Mouse (Mus musculus) heart, adult 2 months (tissue): Measurements from ENCODE around the gene Htra3. TPM values are rescaled to one million over a fixed set of nuclear protein-coding genes. Genes with fewer than 3 reads are reported as not detected.

Experiments used
- DNase-seq, 2 experiments: peaks; one replicate each; pipeline ENCODE4 v3.0.0; 2021
- H3K27ac ChIP-seq: fragments of 200-600 bp; 2 replicates; pipeline ENCODE4 v1.8.1; 2022
- H3K27me3 ChIP-seq: fragments of 200-500 bp; 2 replicates; pipeline ENCODE4 v1.6.1; 2012; ENCODE audit warnings: mild to moderate bottlenecking, low read length, inconsistent platforms, mixed read lengths; ENCODE audit not compliant: control insufficient read depth, insufficient read depth
- H3K36me3 ChIP-seq: fragments of 200-500 bp; 2 replicates; pipeline ENCODE4 v1.6.1; 2012; ENCODE audit warnings: low read length, inconsistent platforms; ENCODE audit not compliant: control insufficient read depth, insufficient read depth
- H3K4me1 ChIP-seq: fragments of 200-500 bp; 2 replicates; pipeline ENCODE4 v1.6.1; 2011; ENCODE audit warnings: low read length; ENCODE audit not compliant: control insufficient read depth, insufficient read depth
- H3K4me3 ChIP-seq: fragments of 200-600 bp; 2 replicates; pipeline ENCODE4 v1.8.1; 2022
- H3K79me2 ChIP-seq: fragments of 200-500 bp; replicated peaks from 2 replicates; pipeline ENCODE4 v1.6.1; 2012; ENCODE audit warnings: mild to moderate bottlenecking, inconsistent platforms, low read length, moderate library complexity, mixed read lengths; ENCODE audit not compliant: control insufficient read depth, insufficient read depth
- H3K9ac ChIP-seq: fragments of 200-500 bp; 2 replicates; pipeline ENCODE4 v1.6.1; 2012; ENCODE audit warnings: low read depth, mild to moderate bottlenecking, control low read depth, inconsistent platforms, low read length, mixed read lengths
- CTCF ChIP-seq: fragments of 200-600 bp; IDR thresholded peaks from 2 replicates; pipeline ENCODE4 v1.8.1; 2022; ENCODE audit warnings: antibody characterized with exemption, mild to moderate bottlenecking, moderate library complexity
- EP300 ChIP-seq: fragments of 200-500 bp; IDR thresholded peaks from 2 replicates; pipeline ENCODE4 v1.6.1; 2011; ENCODE audit warnings: low read depth, low read length, control low read depth; ENCODE audit not compliant: insufficient read depth
- POLR2A ChIP-seq: fragments of 200-500 bp; IDR thresholded peaks from 2 replicates; pipeline ENCODE4 v1.6.1; 2011; ENCODE audit warnings: mild to moderate bottlenecking, low read depth, low read length, control low read depth; ENCODE audit not compliant: insufficient read depth
- WGBS: fragments of 180-500 bp; shearing (Covaris S2); methylation state at CpG from one replicate; pipeline ENCODE4 v1.1.7; 2018; 5-methylcytosine and 5-hydroxymethylcytosine counted together
- intact Hi-C: fragments of 180-260 bp; cut with DNase I; formaldehyde crosslinking; loops from one replicate; pipeline ENCODE4 v1.15.1; 2025
- polyA plus RNA-seq: library from polyadenylated mRNA; depleted of rRNA; stranded (reverse); fragments of >200 nt; gene quantifications from 2 replicates; pipeline ENCODE4 v1.2.3, GENCODE M21; 2012
- total RNA-seq, 2 experiments: library from RNA; stranded (reverse); gene quantifications; 2 replicates each; pipeline ENCODE4 v1.2.3; 2021

The Htra3 gene
- total and polyA plus RNA-seq, 3 experiments: 101 to 130 (median 102) TPM

GRCm38 (mm10) chr5:35723900-35724299 is 44.3 kb upstream of the Htra3 start:
- Histone ChIP-seq H3K27me3 (no peaks in the 10 kb centered on the region), H3K4me1 (peaks cover 20% of the 10 kb centered on the region), H3K27ac (peak overlapping the region; percentile 73; the same call in 1 of the 2 replicates), H3K36me3 (no peaks in the 10 kb centered on the region), H3K4me3 (no peak overlapping the region), H3K79me2 (no peaks in the 10 kb centered on the region), H3K9ac (no peak overlapping the region)
- TF ChIP-seq POLR2A (no peak), CTCF (no peak), EP300 (no peak)
- 72% methylated on average over 5 of the region's 5 CpGs for WGBS
- DNase-seq: no peak
- intact Hi-C loops: no loop called here

GRCm38 (mm10) chr5:35722654-35723053 is 43.1 kb upstream of the Htra3 start:
- 6% methylated on average over 2 of the region's 2 CpGs for WGBS
- peaks cover 20% of the 10 kb centered on the region for H3K4me1 ChIP-seq
- intact Hi-C loops: no loop called here
- H3K4me3 ChIP-seq: no peak overlapping the region
- no peaks in the 10 kb centered on the region for H3K27me3 ChIP-seq
- no peaks in the 10 kb centered on the region for H3K79me2 ChIP-seq
- H3K27ac ChIP-seq: peak overlapping the region; percentile 73
- TF ChIP-seq POLR2A (no peak), EP300 (peak; percentile 48; the same call in 1 of the 2 replicates), CTCF (peak; percentile 37)
- H3K36me3 ChIP-seq: no peaks in the 10 kb centered on the region
- DNase-seq: no peak
- H3K9ac ChIP-seq: no peak overlapping the region

GRCm38 (mm10) chr5:35721933-35722332 is 42.4 kb upstream of the Htra3 start:
- Histone ChIP-seq H3K36me3 (no peaks in the 10 kb centered on the region), H3K4me1 (peaks cover 20% of the 10 kb centered on the region), H3K79me2 (no peaks in the 10 kb centered on the region), H3K27me3 (no peaks in the 10 kb centered on the region), H3K27ac (no peak overlapping the region), H3K9ac (no peak overlapping the region), H3K4me3 (no peak overlapping the region)
- TF ChIP-seq EP300: no peak
- no peak for TF ChIP-seq POLR2A
- no peak for TF ChIP-seq CTCF
- WGBS: 80% methylated on average over 2 of the region's 2 CpGs
- intact Hi-C loops: no loop called here
- no peak for DNase-seq

- Histone ChIP-seq H3K27me3 (no peaks in the 10 kb centered on the region), H3K9ac (no peak overlapping the region), H3K4me1 (peaks cover 18% of the 10 kb centered on the region), H3K79me2 (no peaks in the 10 kb centered on the region), H3K4me3 (no peak overlapping the region), H3K36me3 (no peaks in the 10 kb centered on the region), H3K27ac (no peak overlapping the region)
- TF ChIP-seq EP300 (no peak), CTCF (no peak), POLR2A (no peak)
- no peak for DNase-seq
- intact Hi-C loops: loop anchor here (5.0 kb wide), 1 partner anchor 32 kb away; no protein-coding TSS in a partner anchor
- 87% methylated on average over 1 of the region's 1 CpGs for WGBS
Observed at GRCm38 (mm10) chr5:35719880-35720279, 40.3 kb upstream of the Htra3 start.

GRCm38 (mm10) chr5:35719343-35719742 is 39.8 kb upstream of the Htra3 start:
- no peaks in the 10 kb centered on the region for H3K36me3 ChIP-seq
- peaks cover 18% of the 10 kb centered on the region for H3K4me1 ChIP-seq
- no peaks in the 10 kb centered on the region for H3K27me3 ChIP-seq
- H3K27ac ChIP-seq: no peak overlapping the region
- DNase-seq: no peak
- no peak overlapping the region for H3K4me3 ChIP-seq
- H3K79me2 ChIP-seq: no peaks in the 10 kb centered on the region
- H3K9ac ChIP-seq: no peak overlapping the region
- intact Hi-C loops: loop anchor here (5.0 kb wide), 1 partner anchor 33 kb away; no protein-coding TSS in a partner anchor
- no peak for TF ChIP-seq POLR2A
- no peak for TF ChIP-seq EP300
- TF ChIP-seq CTCF: no peak

GRCm38 (mm10) chr5:35718817-35719216 is 39.2 kb upstream of the Htra3 start:
- intact Hi-C loops: loop anchor here (5.0 kb wide), 1 partner anchor 33 kb away; no protein-coding TSS in a partner anchor
- H3K27ac ChIP-seq: no peak overlapping the region
- H3K27me3 ChIP-seq: no peaks in the 10 kb centered on the region
- no peak overlapping the region for H3K9ac ChIP-seq
- no peak overlapping the region for H3K4me3 ChIP-seq
- H3K79me2 ChIP-seq: no peaks in the 10 kb centered on the region
- peaks cover 16% of the 10 kb centered on the region for H3K4me1 ChIP-seq
- no peak for DNase-seq
- no peaks in the 10 kb centered on the region for H3K36me3 ChIP-seq
- no peak for TF ChIP-seq CTCF
- no peak for TF ChIP-seq POLR2A
- TF ChIP-seq EP300: no peak
- WGBS: 69% methylated on average over 11 of the region's 11 CpGs

GRCm38 (mm10) chr5:35717946-35718345 is 38.4 kb upstream of the Htra3 start:
- 42% methylated on average over 4 of the region's 4 CpGs for WGBS
- peak; percentile 77 for TF ChIP-seq CTCF
- no peak for TF ChIP-seq POLR2A
- no peak for TF ChIP-seq EP300
- no peak overlapping the region for H3K27ac ChIP-seq
- no peaks in the 10 kb centered on the region for H3K27me3 ChIP-seq
- intact Hi-C loops: loop anchor here (5.0 kb wide), 1 partner anchor 34 kb away; no protein-coding TSS in a partner anchor
- H3K79me2 ChIP-seq: no peaks in the 10 kb centered on the region
- no peak overlapping the region for H3K9ac ChIP-seq
- H3K36me3 ChIP-seq: no peaks in the 10 kb centered on the region
- peak in 1 of 2 experiments; percentile 63 for DNase-seq
- no peak overlapping the region for H3K4me3 ChIP-seq
- H3K4me1 ChIP-seq: peaks cover 14% of the 10 kb centered on the region
